Mouse (Mus musculus): ENCODE measurements around the gene Rps6ka2. TPM values are rescaled to one million over a fixed set of nuclear protein-coding genes. Genes with fewer than 3 reads are reported as not detected.

The Rps6ka2 gene
- polyA plus RNA-seq, 1 experiment from 2014 or later, result 6.5 TPM

DNA sequence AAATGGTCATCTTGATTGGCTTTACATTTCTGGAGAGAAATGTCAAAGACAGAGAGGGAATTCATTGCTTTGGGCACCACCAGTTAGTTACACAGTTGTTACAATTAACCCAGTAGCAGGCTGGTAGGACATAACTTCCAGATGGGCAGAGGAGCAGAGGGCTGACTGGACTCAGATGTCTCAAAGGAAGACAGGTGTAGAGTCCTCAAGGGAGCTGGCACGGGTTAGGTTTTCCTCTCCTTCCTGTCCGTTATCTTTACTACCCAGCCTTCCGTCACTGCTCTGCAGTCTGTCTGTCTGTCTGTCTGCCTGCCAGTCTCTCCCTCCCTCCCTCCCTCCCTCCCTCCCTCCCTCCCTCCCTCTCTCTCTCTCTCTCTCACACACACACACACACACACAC lies 52.3 kb downstream of the Rps6ka2 start:
- Histone ChIP-seq H3K36me3 (ENCODE audit: inconsistent target) (no peaks in the 10 kb centered on the region), H3K4me3 (ENCODE audit: inconsistent target) (no peak overlapping the region), H3K79me2 (ENCODE audit: inconsistent target) (no peaks in the 10 kb centered on the region), H3K27ac (no peak overlapping the region)
- WGBS (ENCODE audit: missing documents), result 62% methylated on average over 3 of the region's 3 CpGs

DNA sequence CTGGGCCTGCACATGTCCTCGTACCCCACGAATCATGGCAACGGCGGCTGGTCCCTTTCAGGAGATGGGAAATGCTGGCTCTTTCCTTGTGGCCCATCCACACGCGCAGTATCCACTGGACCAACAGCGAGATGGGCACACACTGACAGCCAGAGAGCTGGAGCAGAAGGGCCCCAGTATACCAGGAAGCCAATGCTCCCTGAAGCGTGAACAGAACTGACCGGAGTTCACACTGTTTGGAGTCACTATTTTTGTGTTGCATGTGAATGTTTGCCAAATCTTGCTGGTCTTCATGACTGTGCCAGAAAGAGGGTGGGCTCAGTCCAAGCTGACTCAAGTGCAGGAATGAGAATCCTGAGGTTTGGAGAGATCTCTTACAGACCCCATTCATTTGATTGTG lies 58.6 kb downstream of the Rps6ka2 start:
- no peak overlapping the region for H3K4me3 ChIP-seq (ENCODE audit: inconsistent target)
- no peak overlapping the region for H3K27ac ChIP-seq
- H3K36me3 ChIP-seq (ENCODE audit: inconsistent target), result no peaks in the 10 kb centered on the region
- H3K79me2 ChIP-seq (ENCODE audit: inconsistent target), result no peaks in the 10 kb centered on the region
- 93% methylated on average over 9 of the region's 9 CpGs for WGBS (ENCODE audit: missing documents)

DNA sequence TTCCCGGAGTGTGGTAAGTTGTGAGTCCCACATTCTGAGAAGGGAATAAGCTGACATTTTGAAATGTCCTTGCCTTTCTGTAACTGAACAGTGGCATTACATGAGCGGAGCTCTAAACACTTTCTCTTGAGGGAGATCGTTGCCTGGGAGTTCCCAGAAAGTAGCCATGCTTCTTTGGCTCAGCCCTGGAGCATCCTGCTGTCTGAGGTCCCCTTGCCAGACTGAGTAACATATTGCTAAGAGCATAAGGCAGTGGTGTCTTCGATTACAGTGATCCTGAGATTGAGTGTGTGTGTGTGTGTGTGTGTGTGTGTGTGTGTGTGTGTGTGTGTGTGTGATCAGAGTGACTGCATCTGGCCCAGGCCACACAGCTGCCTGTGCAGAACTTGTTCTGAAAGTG lies 61.4 kb downstream of the Rps6ka2 start:
- 92% methylated on average over 4 of the region's 4 CpGs for WGBS (ENCODE audit: missing documents)
- Histone ChIP-seq H3K36me3 (ENCODE audit: inconsistent target) (no peaks in the 10 kb centered on the region), H3K79me2 (ENCODE audit: inconsistent target) (no peaks in the 10 kb centered on the region), H3K27ac (no peak overlapping the region), H3K4me3 (ENCODE audit: inconsistent target) (no peak overlapping the region)

DNA sequence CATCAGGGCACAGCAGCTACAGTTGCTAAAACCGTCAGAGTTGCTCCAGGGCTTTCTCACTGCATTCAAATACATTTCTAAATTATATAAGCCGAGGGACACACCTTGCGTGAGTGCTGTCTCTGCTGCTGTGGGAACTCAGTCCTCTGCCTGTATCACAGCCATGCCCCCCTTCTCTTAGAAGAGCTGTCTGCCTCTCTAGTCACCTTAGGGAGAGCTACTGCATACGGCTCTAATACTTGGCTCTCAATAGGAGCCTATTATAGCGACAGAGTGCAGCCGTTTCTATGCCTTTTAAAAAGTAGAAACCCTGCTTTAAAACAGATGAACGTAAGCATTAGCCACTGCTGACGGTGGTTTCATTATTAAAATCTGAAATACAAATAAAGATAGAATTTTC lies 61.9 kb downstream of the Rps6ka2 start:
- 89% methylated on average over 8 of the region's 8 CpGs for WGBS (ENCODE audit: missing documents)
- Histone ChIP-seq H3K79me2 (ENCODE audit: inconsistent target) (no peaks in the 10 kb centered on the region), H3K27ac (no peak overlapping the region), H3K4me3 (ENCODE audit: inconsistent target) (no peak overlapping the region), H3K36me3 (ENCODE audit: inconsistent target) (no peaks in the 10 kb centered on the region)

DNA sequence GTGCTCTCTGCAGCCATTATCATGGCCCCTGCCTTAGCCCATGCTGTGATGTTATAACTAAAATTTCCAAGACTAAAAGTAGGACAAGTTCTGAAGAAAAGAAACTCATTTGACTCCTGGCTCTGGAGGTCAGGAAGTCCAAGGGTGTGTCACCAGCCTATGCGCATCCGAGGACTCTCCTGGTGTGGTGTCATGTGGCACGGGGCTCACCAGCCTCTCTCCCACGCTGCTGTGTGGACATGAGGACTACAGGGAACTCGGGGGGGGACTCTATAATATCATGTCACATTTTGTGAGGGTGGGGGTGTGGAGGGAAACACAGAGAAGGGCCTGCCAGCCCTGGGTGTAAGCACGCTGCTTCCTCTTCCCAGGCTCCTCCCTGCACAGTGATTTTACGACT lies 62.5 kb downstream of the Rps6ka2 start:
- Histone ChIP-seq H3K36me3 (ENCODE audit: inconsistent target) (no peaks in the 10 kb centered on the region), H3K4me3 (ENCODE audit: inconsistent target) (no peak overlapping the region), H3K79me2 (ENCODE audit: inconsistent target) (no peaks in the 10 kb centered on the region), H3K27ac (no peak overlapping the region)
- 71% methylated on average over 7 of the region's 7 CpGs for WGBS (ENCODE audit: missing documents)

DNA sequence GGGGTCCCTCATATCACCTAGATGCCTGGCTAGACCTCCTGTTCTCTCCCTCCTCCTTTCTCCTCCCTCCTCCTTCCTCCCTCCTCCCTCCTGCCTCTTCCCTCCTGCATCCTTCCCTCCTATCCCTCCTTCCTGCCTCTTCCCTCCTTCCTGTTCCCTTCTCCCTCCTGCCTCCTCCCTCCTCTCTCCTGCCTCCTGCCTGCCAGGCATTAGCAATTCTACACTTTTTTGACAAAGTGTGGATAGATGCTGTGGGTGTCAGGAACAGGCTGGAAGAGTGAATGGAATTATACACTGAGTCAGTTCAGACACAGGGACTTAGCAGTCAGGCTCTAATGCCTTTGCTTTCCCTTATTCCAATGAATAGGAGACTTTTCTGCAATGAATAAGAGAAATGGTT lies 63.3 kb downstream of the Rps6ka2 start:
- Histone ChIP-seq H3K79me2 (ENCODE audit: inconsistent target) (no peaks in the 10 kb centered on the region), H3K4me3 (ENCODE audit: inconsistent target) (no peak overlapping the region), H3K36me3 (ENCODE audit: inconsistent target) (no peaks in the 10 kb centered on the region), H3K27ac (no peak overlapping the region)

DNA sequence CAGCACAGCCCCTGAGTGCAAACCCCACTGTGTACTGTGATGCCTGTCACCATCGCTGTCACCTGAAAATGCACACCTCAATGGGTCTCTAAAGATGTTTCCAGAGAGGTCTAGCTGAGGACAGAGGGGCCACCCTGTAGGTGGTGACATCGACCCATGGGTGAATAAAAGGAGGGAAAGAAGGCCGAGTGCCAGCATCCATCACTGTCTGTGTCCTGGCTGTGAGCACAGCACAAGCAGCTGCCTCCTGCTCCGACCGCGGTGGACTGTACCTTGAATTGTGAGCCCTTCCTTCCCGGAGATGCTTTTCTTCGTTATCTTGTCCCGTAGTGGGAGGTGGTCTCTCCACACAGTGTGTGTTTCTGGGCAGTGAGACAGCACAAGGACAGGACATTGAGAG lies 67.8 kb downstream of the Rps6ka2 start:
- Histone ChIP-seq H3K4me3 (ENCODE audit: inconsistent target) (no peak overlapping the region), H3K27ac (no peak overlapping the region), H3K79me2 (ENCODE audit: inconsistent target) (no peaks in the 10 kb centered on the region), H3K36me3 (ENCODE audit: inconsistent target) (no peaks in the 10 kb centered on the region)
- 100% methylated on average over 9 of the region's 9 CpGs for WGBS (ENCODE audit: missing documents)

DNA sequence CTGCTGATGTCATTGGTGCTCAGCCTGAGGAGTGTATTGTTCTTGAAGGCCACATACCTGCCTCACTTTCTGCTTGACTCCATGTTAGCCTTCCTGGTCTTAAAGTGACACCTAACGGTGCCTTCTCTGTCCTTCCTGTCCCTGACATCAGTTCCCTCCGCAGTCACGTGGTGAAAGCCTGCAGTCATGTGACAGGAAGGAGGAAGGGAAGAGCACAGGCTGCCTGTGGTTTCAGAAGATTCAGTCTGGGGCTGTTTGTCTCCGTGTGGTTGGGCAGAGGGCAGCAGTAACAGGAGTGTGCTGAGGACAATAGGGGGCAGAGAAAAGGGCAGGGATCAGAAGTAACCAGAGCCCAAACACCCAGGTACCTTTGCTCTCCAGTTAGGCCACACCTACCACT lies 68.9 kb downstream of the Rps6ka2 start:
- Histone ChIP-seq H3K27ac (no peak overlapping the region), H3K79me2 (ENCODE audit: inconsistent target) (no peaks in the 10 kb centered on the region), H3K4me3 (ENCODE audit: inconsistent target) (no peak overlapping the region), H3K36me3 (ENCODE audit: inconsistent target) (no peaks in the 10 kb centered on the region)
- WGBS (ENCODE audit: missing documents), result 47% methylated on average over 4 of the region's 4 CpGs

DNA sequence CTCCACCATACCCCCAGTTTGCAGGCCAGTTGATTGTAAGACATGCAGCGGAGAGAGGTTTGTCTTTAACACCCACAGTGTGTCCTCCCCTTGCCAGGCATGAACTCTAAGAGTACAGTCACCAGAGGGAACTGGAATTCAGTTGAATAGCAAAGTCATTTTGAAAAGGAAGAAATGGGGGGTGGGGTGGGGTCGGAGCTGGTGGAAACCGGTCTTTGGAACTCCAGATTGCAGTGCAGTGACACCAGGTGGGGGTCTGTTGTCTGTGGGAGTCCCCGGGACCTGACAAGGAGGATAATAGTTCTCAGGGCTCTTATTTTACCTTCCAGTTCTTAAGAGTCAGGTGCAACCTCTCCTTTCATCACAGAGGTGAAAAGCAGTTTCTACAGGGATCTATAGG lies 70.6 kb downstream of the Rps6ka2 start:
- Histone ChIP-seq H3K27ac (no peak overlapping the region), H3K79me2 (ENCODE audit: inconsistent target) (no peaks in the 10 kb centered on the region), H3K4me3 (ENCODE audit: inconsistent target) (no peak overlapping the region), H3K36me3 (ENCODE audit: inconsistent target) (no peaks in the 10 kb centered on the region)
- WGBS (ENCODE audit: missing documents), result 76% methylated on average over 4 of the region's 4 CpGs

DNA sequence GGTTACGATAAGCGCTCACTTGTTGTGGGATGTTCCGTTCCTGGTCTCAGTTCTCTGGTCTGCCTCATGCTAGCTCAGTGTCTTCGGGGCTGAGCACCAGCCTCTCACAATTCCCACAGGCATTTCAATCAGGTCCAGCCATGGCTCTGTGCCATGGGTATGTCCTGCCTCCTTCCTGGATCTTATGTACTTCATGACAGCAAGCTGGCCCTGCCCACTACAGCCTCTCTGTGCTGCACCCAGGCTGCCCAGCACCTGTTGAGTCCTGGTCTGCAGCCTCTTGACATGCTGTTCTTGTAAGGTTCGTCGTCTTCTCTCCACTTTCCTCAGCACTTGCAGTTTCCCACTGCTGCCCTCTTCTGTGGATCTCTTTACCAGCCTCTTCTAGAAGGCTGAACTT lies 75.2 kb downstream of the Rps6ka2 start:
- Histone ChIP-seq H3K27ac (no peak overlapping the region), H3K36me3 (ENCODE audit: inconsistent target) (no peaks in the 10 kb centered on the region), H3K4me3 (ENCODE audit: inconsistent target) (no peak overlapping the region), H3K79me2 (ENCODE audit: inconsistent target) (no peaks in the 10 kb centered on the region)
- 91% methylated on average over 6 of the region's 6 CpGs for WGBS (ENCODE audit: missing documents)

DNA sequence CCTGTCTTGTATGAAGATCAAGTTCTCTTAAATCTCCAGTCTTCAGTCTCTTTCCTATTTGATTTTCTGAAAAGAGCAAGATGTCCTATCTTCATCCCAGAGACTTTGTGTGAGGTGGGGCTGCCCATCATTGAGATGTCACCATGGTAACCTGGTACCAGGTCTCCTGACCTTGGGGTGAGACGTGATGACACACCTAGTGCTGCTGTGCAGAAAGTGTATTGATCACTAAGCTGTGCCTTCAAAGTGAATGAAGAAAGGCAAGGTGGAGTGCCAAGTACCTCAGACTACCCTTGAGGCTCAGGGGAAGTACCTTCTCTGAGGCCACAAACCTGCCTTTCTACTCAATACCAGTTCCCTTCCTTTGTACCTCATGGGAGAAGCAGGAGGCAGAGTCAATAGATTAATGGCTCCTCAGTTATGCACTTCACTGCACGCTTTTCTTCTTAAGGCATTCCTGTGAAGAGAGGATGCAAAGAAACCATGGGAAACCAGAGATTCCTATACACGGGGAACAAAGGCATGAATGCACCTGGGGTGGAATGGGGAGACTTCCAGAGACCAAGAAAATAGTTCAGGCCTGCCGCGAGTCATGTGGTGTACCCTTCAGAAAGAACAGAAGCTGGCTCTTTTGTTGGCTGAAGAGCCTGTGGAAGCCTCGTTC lies 77.1 kb downstream of the Rps6ka2 start:
- 88% methylated on average over 6 of the region's 6 CpGs for WGBS (ENCODE audit: missing documents)
- Histone ChIP-seq H3K79me2 (ENCODE audit: inconsistent target) (no peaks in the 10 kb centered on the region), H3K36me3 (ENCODE audit: inconsistent target) (no peaks in the 10 kb centered on the region), H3K27ac (no peak overlapping the region), H3K4me3 (ENCODE audit: inconsistent target) (no peak overlapping the region)

DNA sequence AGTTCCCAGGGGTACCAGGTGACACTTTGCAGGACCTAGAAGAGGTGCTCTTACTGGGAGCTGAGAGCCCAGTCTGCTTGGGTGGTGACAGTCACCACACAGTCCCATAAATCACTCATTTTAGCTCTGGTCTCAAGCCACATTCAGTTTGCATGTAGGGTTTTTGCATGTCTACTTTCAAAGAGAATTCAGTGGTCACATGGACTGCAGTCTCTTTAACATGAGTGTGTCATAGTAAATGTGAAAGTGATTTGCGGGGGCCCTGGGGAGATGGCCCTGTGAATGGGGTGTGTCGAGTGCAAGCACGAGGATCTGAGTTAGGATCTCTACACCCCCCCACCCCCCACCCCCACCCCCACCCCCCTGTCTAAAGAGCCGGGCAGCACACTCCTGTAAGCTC lies 80.5 kb downstream of the Rps6ka2 start:
- no peak overlapping the region for H3K27ac ChIP-seq

DNA sequence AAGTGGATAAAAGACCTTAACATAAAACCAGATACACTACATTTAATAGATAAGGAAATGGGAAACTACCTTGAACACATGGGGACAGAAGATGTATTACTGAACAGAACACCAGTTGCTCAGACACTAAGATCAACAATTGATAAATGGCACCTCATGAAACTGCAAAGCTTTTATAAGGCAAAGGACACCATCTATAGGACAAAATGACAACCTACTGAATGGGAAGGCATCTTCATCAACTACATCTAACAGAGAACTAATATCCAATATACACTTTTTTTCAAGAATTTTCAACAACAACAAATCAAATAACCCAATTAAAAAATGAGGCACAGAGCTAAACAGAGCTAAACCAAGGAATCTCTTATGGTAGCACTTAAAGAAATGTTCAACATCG lies 87.3 kb downstream of the Rps6ka2 start:
- Histone ChIP-seq H3K27ac (no peak overlapping the region), H3K4me3 (ENCODE audit: inconsistent target) (no peak overlapping the region), H3K79me2 (ENCODE audit: inconsistent target) (no peaks in the 10 kb centered on the region), H3K36me3 (ENCODE audit: inconsistent target) (no peaks in the 10 kb centered on the region)
- WGBS (ENCODE audit: missing documents), result 95% methylated on average over 1 of the region's 1 CpGs

More for the DNA sequence above, 80.5 kb downstream of the Rps6ka2 start:
- H3K4me3 ChIP-seq (ENCODE audit: inconsistent target), result no peak overlapping the region
- WGBS (ENCODE audit: missing documents), result 100% methylated on average over 3 of the region's 4 CpGs
- H3K79me2 ChIP-seq (ENCODE audit: inconsistent target), result no peaks in the 10 kb centered on the region
- no peaks in the 10 kb centered on the region for H3K36me3 ChIP-seq (ENCODE audit: inconsistent target)

DNA sequence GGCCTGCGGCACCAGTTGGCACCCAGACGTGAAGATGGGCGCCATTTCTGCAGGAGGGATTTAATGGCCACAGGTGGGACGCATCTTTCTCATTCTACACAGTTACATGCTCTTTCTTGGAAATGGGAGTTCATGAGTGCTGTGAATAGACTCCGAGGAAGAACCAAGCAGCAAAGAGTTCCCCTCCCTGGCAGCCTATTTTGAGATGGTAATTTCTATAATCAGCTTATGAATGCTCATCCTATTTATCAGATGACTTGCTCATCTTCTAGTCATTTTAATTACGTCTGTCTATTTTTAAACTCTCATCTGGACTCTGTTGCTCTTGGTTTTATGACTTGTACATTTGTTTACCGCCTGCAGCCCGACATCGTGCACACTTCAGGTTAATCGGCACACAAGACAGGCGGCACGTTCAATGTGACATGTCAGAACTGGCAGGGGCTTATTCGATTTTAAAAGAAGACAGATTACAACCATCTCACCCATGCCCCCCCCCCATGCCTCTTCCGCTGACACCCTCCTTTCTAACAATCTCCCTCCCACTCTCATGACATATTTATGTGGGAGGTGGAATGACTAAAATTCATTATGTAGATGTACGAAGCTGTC lies 88.9 kb downstream of the Rps6ka2 start:
- H3K79me2 ChIP-seq (ENCODE audit: inconsistent target), result no peaks in the 10 kb centered on the region
- no peak overlapping the region for H3K4me3 ChIP-seq (ENCODE audit: inconsistent target)
- WGBS (ENCODE audit: missing documents), result 90% methylated on average over 14 of the region's 15 CpGs
- no peak overlapping the region for H3K27ac ChIP-seq
- H3K36me3 ChIP-seq (ENCODE audit: inconsistent target), result no peaks in the 10 kb centered on the region

DNA sequence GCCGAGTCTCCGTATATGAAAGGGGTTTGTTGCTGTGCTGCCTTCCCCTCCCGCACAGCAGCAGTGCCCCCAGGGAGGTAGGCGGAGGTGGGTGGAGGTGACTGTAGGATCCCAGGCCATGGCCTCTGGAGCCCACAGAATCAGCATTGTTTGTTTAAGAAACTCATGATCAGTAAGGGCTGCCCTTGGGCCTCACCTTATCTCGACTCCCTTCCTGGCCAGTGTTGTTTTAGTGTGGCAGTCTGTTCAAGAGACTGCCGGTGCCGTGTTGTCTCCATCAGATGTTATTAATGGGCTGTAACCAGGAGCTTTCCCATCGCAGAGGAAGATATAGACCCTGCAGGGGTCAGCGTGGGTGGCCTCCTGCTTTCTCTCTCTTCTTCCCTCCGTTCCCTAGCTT lies 90.4 kb downstream of the Rps6ka2 start:
- H3K79me2 ChIP-seq (ENCODE audit: inconsistent target), result no peaks in the 10 kb centered on the region
- no peak overlapping the region for H3K4me3 ChIP-seq (ENCODE audit: inconsistent target)
- 87% methylated on average over 10 of the region's 10 CpGs for WGBS (ENCODE audit: missing documents)
- no peaks in the 10 kb centered on the region for H3K36me3 ChIP-seq (ENCODE audit: inconsistent target)
- no peak overlapping the region for H3K27ac ChIP-seq

DNA sequence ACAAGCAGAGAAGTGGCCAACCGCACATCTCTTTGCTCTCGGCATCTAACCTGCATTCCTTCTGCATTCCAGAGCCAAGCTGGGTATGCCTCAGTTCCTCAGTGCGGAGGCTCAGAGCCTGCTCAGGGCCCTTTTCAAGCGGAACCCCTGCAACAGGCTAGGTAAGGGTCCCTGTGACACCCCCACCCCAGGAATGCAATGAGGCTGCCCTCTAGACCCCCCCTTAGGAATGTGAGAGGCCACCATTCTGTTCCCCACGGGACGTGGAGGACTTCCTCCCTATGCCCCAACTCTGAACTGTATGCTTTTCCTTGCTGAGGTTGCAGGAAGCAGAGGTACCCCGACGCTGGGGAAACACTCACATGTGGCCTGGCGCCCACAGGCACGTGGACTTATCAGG lies 92.1 kb downstream of the Rps6ka2 start:
- H3K79me2 ChIP-seq (ENCODE audit: inconsistent target), result no peaks in the 10 kb centered on the region
- no peak overlapping the region for H3K27ac ChIP-seq
- no peak overlapping the region for H3K4me3 ChIP-seq (ENCODE audit: inconsistent target)
- WGBS (ENCODE audit: missing documents), result 64% methylated on average over 10 of the region's 10 CpGs
- no peaks in the 10 kb centered on the region for H3K36me3 ChIP-seq (ENCODE audit: inconsistent target)

All from macrophage (primary cell).